Mouse (Mus musculus) T-cell, adult 66 days (primary cell): Measurements from ENCODE around the gene Olfr295. TPM values are rescaled to one million over a fixed set of nuclear protein-coding genes. Genes with fewer than 3 reads are reported as not detected.

Experiments
- total RNA-seq, 2 experiments: library from RNA; stranded (reverse); gene quantifications; 3 replicates in 1 of 2; 4 replicates in 1 of 2; pipeline ENCODE4 v1.2.4; 2023

Olfr295 gene
- total RNA-seq: not detected

GRCm38 (mm10) chr7:86583562-86583961 lies at the start of gene Olfr295:
Gene Olfr295, plus strand, starts transcription at chr7:86583862.

GRCm38 (mm10) chr7:86616543-86616942 lies 32.9 kb downstream of the Olfr295 start, which contains the start of gene Olfr294:
Gene Olfr294, minus strand, starts transcription at chr7:86616643.

Other genes with a start within 250 kb of the Olfr295 start
- not detected for gene Olfr307, start 246.3 kb upstream of the Olfr295 start, total RNA-seq
- gene Olfr305, start 216.9 kb upstream of the Olfr295 start, total RNA-seq: not detected
- not detected for gene Olfr304, start 197.2 kb upstream of the Olfr295 start, total RNA-seq
- not detected for gene Olfr303, start 186.1 kb upstream of the Olfr295 start, total RNA-seq
- not detected for gene Olfr301, start 180.0 kb upstream of the Olfr295 start, total RNA-seq
- gene Olfr299, start 123.9 kb upstream of the Olfr295 start, total RNA-seq: not detected
- not detected for gene Olfr298, start 91.4 kb upstream of the Olfr295 start, total RNA-seq
- gene Olfr297, start 63.9 kb upstream of the Olfr295 start, total RNA-seq: not detected
- not detected for gene Olfr294, start 32.8 kb downstream of the Olfr295 start, total RNA-seq
- not detected for gene Olfr293, start 65.2 kb downstream of the Olfr295 start, total RNA-seq
- gene Olfr292, start 104.5 kb downstream of the Olfr295 start, total RNA-seq: not detected
- gene Folh1, start 192.1 kb downstream of the Olfr295 start, total RNA-seq: not detected
- not detected for gene Vmn2r77, start 211.2 kb downstream of the Olfr295 start, total RNA-seq